Mouse (Mus musculus) regulatory T cell (primary cell): Measurements from ENCODE around the gene Gm28044.
"Not testable (repeated sequence)": the region's sequence is repeated elsewhere in the genome, so short reads cannot be mapped to it uniquely, and the experiment has no call there.

Experiments
- in situ Hi-C: fragments of 300-600 bp; cut with MboI, MseI; formaldehyde crosslinking; loops from one replicate; pipeline ENCODE4 v1.15.1; 2025; ENCODE audit warnings: high pct_unique_total_duplicates

The Gm28044 gene

GRCm38 (mm10) chr13:67360131-67360744 is at the start of gene Gm28044, which contains the start of gene Zfp953:
Gm28044 (minus strand) TSS chr13:67360536.
Zfp953 (minus strand) TSS chr13:67360605.
- in situ Hi-C loops, result no loop called here

GRCm38 (mm10) chr13:67399183-67399903 is 39.0 kb upstream of the Gm28044 start, which contains the start of gene Zfp429:
Zfp429 (minus strand) TSS chr13:67399819.
- in situ Hi-C loops, result not testable (repeated sequence)

- in situ Hi-C loops, result not testable (repeated sequence)
These were observed 15.9 kb upstream of the Gm28044 start for GRCm38 (mm10) chr13:67376255-67376654.

- in situ Hi-C loops, result not testable (repeated sequence)
These were observed 14.9 kb upstream of the Gm28044 start, which contains the start of the genes Gm28041 and Zfp456 for GRCm38 (mm10) chr13:67375050-67375911. Gm28041 (minus strand) TSS chr13:67375733. Zfp456 (minus strand) TSS chr13:67375810.

- in situ Hi-C loops, result no loop called here
These were observed 8.5 kb downstream of the Gm28044 start for GRCm38 (mm10) chr13:67351854-67352253.

GRCm38 (mm10) chr13:67343422-67343821 is 16.9 kb downstream of the Gm28044 start:
- in situ Hi-C loops, result no loop called here

GRCm38 (mm10) chr13:67332877-67333276 is 27.5 kb downstream of the Gm28044 start:
- in situ Hi-C loops, result no loop called here

- in situ Hi-C loops, result no loop called here
These were observed 28.2 kb downstream of the Gm28044 start, which contains the start of gene Zfp595 for GRCm38 (mm10) chr13:67332019-67332724. Zfp595 (minus strand) TSS chr13:67332570.

- in situ Hi-C loops, result no loop called here
These were observed 53.6 kb downstream of the Gm28044 start for GRCm38 (mm10) chr13:67306718-67307117.

- in situ Hi-C loops, result no loop called here
These were observed 54.3 kb downstream of the Gm28044 start, which contains the start of gene Zfp457 for GRCm38 (mm10) chr13:67305822-67306672. Zfp457 (minus strand) TSS chr13:67306485.

GRCm38 (mm10) chr13:67278314-67278713 is 82.0 kb downstream of the Gm28044 start, which contains the start of gene Zfp458:
Zfp458 (minus strand) TSS chr13:67278466.
- in situ Hi-C loops, result no loop called here

- in situ Hi-C loops, result loop anchor here (5.0 kb wide), 1 partner anchor 132 kb away; no protein-coding TSS in a partner anchor
These were observed 90.8 kb downstream of the Gm28044 start for GRCm38 (mm10) chr13:67269383-67270065.

- in situ Hi-C loops, result loop anchor here (5.0 kb wide), 1 partner anchor 131 kb away; no protein-coding TSS in a partner anchor
These were observed 91.6 kb downstream of the Gm28044 start for GRCm38 (mm10) chr13:67268568-67269369.
